Mouse (Mus musculus) heart, adult 18-20 months (tissue): Measurements from ENCODE around the gene Fxr2. TPM values are rescaled to one million over a fixed set of nuclear protein-coding genes. Genes with fewer than 3 reads are reported as not detected.
A peak's percentile ranks its signal among the peaks of the same experiment; 100 is the strongest.

ENCODE experiments used
- DNase-seq, 2 experiments: peaks; one replicate each; pipeline ENCODE4 v3.0.0; 2021 to 2022; ENCODE audit warnings: mixed read lengths in 1 of 2
- long read RNA-seq, 2 experiments: library from polyadenylated mRNA; stranded (forward); transcript quantifications; one replicate each; pipeline ENCODE4 v2.0.0; 2021
- total RNA-seq, 2 experiments: library from RNA; stranded (reverse); gene quantifications; 2 replicates each; pipeline ENCODE4 v1.2.3; 2021

Fxr2 gene
- total RNA-seq = 10 to 100 TPM; 91.3 to 97.2 TPM
- long read RNA-seq, experiment 1, transcript Fxr2-201 (17 exons, 2,951 nt) = major isoform, 107 of 144 reads
- long read RNA-seq, experiment 1, partial matches to known transcripts = 9 of 144 reads
- long read RNA-seq, experiment 1, other reads (novel, unspliced or antisense) = 28 of 144 reads
- long read RNA-seq, experiment 2, transcript Fxr2-201 (17 exons, 2,951 nt) = major isoform, 27 of 65 reads
- long read RNA-seq, experiment 2, partial matches to known transcripts = 8 of 65 reads
- long read RNA-seq, experiment 2, other reads (novel, unspliced or antisense) = 30 of 65 reads

DNA sequence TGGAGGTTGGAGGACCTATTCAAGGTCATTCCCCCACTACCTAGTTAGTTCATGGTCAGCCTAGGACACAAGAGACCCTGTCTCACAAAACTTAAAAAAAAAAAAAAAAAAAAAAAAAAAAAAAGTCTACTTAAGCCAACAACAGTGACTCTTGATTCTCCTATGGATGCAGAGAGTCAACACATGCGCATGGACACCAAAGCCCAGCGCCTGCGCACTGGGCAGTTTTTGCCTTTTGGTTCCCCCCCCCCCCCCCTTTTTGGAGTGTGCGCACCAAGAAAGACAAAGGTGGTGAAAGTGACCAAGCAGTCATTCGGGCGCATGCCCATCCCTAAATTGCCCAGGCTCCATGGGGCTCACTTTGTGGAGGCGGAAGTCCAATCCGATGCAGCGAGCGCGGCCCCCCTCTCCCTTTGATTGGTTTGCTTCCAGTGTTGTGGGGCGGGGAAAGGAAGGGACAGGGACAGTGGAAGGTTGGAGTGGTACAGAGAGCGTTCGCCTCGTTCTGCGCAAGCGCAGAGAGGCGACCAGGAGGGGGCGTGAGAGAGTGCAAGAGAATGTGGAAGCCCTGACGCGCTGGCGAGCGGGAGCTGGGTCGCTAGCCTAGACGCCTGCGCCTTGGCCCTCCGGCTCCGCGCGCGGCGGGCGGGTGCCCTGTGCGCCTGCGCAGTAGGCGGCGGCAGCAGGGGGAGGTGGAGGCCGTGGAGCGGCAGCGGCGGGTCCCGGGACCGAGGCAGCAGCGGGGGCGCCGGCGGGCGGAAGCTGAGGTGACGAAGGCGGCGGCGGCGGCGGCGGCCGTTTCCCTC, at the start of gene Fxr2:
TSS of gene Fxr2 (plus strand) at position 707 of the 806 bp plus-strand sequence.
- DNase-seq = peak; percentile 100

GRCm38 (mm10) chr11:69584008-69584407, 48.8 kb upstream of the Fxr2 start:
- DNase-seq = no peak

DNA sequence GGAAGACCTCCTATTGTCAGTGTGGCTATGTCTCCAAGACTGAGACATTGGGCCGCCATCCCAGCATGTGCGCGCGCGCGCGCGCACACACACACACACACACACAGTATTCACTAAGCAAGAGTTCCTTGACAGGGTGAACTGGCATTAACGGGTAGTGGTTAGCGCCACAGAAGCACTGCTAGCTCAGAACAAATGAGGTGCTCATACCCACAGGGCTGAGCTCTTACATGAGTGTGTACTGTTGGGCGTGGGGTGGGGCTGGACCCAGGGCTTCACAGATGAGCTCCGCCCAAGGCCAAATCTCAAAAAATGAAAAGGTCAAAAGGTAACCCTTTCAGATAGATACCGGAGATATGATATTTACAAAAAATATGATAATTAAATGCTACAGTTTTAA, 47.9 kb upstream of the Fxr2 start:
- no peak for DNase-seq

- DNase-seq = no peak
These were observed 47.0 kb upstream of the Fxr2 start for GRCm38 (mm10) chr11:69585718-69586325.

GRCm38 (mm10) chr11:69589207-69589834, 43.5 kb upstream of the Fxr2 start:
- no peak for DNase-seq

DNA sequence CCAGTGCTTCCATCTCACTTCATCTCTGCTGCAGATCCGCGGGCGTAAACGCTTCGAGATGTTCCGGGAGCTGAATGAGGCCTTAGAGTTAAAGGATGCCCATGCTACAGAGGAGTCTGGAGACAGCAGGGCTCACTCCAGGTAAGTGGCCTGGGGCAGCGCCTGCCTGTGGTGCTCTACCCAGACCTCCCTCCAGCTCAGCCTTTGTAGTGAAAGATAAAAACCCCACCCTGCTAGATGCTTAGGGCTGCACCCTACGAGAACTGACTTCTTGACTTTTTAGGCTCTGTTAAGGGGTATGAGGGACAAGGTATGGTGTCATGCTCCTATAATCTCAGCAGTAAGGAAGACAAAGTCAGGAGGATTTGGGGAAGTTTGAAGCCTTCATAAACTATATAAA, 42.2 kb upstream of the Fxr2 start:
- DNase-seq = no peak

DNA sequence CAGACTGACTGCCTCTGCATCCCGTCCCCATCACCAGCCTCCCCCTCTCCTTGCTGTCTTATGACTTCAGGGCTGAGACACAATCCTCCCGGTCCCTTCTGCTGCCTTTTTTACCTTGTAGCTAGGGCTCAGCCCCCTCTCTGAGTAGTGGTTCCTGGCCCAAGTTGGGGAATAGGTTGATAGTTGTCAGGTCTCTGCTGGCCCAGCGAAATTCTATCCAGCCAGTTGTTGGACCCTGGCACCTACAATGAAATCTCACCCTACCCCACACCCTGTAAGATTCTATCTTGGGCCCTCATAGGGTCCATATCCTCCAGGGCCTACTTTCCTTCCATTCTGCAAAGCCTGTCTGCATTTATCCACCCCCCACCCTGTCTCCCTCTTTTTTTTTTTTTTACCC, 41.4 kb upstream of the Fxr2 start:
- no peak for DNase-seq

DNA sequence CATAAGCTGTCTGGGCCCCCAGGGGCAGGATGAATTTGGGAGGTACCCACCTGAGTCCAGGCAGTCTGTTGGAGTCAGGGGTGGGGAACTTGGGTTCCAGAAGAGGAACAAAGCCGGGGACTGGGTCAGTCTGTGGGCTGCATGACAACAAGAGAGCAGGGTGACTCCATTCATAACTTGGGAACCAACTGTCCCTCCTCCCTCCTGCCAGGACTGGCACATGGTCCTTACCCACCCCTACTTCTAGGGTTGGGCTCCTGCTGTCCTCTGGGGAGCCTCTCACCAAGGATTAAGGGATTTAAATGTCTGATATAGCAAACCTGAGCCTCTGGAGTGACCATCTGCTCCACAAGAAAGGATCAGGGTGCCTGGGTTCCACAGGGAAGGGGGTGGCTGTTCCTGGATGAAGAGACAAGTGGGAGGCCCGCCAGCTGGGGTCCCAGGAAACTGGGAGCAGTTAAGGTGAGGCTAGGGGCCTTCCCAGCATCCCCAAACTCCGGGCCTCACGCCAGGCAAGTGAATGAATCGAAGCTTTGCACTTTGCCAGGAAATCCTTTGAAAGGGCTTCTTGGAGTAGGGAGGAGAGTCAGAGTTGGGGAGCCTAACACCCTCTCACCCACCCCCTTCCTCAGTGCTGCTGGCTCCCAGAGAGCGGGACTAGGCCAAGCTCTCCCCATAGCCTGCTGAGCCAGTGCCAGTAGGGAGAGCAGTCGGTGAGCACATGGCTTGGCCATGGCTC, 40.7 kb upstream of the Fxr2 start:
- DNase-seq = no peak

DNA sequence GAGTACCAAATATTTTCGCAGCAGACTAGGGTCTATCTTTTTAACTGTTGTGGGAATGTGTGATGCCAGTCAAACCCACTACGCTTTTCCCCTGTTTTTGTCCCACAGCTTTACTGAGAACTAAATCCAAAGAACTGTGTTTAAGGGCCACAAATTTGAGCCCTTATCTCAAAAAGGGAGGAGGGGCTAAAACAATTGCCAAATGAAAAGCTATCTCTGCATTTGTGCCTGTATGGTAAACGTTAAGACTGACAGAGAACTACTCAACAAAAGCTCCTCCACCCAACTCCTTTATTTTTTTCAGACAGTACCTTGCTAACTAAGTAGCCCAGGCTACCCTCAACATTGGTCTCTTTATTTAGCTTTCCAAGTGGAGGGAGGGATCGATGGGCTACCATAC, 40.0 kb upstream of the Fxr2 start:
- DNase-seq = no peak

DNA sequence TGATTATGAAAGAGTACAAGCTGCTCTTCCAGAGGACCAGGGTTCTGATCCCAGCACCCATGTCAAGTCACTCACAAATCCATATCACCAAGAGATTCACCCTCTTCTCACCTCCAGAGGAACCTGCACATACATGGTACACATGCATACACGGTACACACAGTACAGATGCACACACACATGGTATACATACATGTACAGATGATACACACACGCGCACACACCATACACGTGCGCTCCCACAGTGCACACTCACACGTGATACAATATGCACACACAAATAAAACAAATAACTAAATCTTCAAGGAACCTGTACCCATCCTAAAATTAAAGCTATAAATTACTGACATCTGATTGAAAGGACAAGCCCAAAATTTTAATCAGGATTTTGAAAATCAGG, 37.9 kb upstream of the Fxr2 start:
- DNase-seq = no peak

DNA sequence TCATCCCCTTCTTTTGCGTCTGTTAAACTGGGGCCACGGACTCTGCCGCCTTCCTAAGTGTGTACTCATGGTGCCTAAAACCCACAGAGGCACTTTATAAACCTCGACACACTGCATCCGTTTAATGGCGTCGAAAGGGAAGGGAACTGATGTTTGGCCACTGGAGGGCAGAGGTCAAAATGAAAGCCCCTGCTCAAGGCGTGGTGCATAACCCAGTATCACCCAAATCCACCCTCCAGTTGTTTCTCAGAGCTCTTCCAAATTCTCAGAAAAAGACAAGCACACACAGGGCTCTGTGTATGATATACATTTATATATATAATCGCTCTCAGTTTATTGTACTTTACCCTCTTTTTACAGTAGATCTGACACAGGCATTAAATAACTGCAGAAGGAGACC, 33.4 kb upstream of the Fxr2 start:
- DNase-seq = no peak

DNA sequence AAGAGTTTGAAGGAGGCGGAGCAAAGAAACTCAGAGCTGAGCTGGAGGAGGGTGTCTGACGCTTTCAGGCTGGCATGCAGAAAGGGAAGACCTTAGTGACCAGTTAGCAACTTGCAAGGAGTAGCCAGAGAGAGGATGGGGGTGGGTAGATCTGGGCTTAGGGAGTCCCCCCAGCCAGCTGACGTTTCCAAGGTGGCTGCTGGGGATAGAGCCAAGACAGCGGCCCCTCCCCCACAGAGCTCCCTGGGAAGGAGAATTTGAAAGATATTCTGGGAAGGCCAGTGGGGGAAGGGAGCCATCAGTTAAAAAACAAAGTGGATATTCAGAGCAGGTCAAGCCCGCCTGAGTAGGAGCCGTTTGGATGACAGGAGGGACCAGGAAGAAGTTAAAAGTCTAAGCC, 32.7 kb upstream of the Fxr2 start:
- peak; percentile 64 to 73 for DNase-seq

DNA sequence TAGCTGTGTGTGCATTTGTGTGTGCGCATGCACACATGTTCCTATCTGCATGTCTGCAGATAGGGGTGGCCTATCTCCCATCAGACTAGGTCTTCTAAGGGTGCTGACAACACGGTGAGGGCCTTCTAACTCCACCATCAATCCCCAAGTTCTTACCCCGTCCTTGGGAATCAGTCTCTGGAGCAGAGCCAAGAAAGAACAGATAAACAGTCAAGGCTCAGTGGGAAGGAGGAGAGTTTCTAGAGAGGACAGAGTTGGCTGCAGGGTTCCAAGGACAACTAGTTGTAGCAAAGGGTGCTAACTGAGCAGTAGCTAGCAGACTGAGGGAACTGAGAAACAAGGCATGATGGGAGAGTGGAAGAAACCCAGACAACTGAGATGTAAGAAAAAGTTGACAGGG, 31.0 kb upstream of the Fxr2 start:
- no peak for DNase-seq

- DNase-seq = peak; percentile 43 to 73
These were observed 29.3 kb upstream of the Fxr2 start for GRCm38 (mm10) chr11:69603516-69603915.

DNA sequence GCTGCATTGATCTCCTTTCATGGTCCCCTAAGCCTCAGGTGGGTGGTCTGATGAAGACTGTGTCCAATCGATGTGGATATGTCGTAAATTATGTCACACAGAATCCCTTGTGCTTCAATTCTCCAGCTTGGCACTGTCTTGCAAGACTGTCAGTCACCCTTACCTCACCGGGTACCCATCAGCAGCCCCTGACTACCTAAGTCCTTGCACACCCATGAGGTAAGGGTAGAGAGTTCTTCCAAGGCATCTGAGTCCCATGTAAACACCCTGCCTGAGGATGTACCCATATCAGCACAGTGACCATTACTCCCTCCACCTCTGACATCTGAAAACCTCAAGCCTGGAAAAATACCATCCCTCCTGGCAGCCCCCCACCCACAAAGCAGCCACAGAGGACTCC, 28.4 kb upstream of the Fxr2 start:
- DNase-seq = no peak

- DNase-seq = peak in 1 of 2 experiments; percentile 35
These were observed 27.8 kb upstream of the Fxr2 start for GRCm38 (mm10) chr11:69604795-69605664.

DNA sequence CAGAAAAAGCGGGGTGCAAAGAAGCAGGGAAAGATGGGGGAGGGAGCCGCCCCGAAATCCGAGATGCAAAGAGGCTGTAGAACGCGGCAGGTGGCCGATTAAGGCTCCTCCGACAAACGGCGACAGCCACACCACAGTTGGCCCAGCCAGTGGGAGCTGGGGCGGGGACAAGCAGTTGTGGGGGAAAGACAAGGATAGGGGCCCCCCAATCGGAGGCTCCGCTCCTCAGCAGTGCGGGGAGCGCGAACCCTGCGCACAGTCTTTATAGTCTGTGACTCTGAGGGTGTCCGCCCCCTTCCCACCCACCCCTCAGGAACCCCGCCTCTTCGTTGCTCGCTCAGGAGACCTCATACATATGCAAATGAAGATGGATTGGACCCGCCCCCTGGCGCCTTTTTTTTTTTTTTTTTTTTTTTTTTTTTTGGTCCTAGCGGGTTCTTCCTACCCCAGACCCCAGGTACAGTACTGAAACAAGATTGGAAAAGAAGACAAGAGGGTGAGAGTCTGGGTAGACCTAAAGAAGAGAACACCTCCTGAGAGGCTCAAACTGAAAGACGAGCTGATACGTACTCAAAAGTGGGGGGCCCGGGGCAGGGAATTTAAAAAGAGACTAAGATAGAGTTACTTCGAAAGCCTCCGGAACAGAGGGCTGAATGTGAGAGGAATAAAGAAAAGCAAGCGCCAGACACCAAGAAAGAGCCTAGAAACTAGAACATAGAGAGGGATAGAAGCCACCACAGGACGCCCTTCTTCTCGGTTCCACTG, 26.9 kb upstream of the Fxr2 start, which contains the start of gene Atp1b2:
TSS of gene Atp1b2 (minus strand) at position 217 of the 765 bp plus-strand sequence.
- DNase-seq = peak; percentile 73 to 77

DNA sequence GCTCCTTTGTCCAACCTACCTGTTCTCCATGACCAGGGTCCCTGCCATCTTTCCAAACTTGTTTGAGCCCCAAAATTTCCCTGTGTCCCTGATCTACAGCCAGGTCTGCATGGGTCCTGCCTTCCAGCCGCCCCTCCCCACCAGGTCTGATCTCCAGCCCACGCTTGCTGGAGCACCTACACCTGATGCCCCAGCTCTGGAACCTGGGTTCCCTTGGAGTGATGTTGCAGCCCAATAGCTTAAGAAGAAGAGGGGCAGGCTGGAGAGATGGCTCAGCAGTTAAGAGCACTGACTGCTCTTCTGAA, 26.3 kb upstream of the Fxr2 start:
- no peak for DNase-seq

- no peak for DNase-seq
These were observed 26.0 kb upstream of the Fxr2 start for GRCm38 (mm10) chr11:69606832-69607231.

GRCm38 (mm10) chr11:69608525-69608924, 24.3 kb upstream of the Fxr2 start:
- DNase-seq = no peak
